Mouse (Mus musculus): ENCODE results near the gene Pcna. TPM values are rescaled to one million over a fixed set of nuclear protein-coding genes. Genes with fewer than 3 reads are reported as not detected.
"Not testable (repeated sequence)": the region's sequence is repeated elsewhere in the genome, so short reads cannot be mapped to it uniquely, and the experiment has no call there.

The Pcna gene
- polyA plus RNA-seq, 2 experiments, result 234 to 315 TPM

- no peaks in the 10 kb centered on the region for H3K9me3 ChIP-seq (ENCODE audit: control insufficient read depth, low read length)
- no peaks in the 10 kb centered on the region for H3K27me3 ChIP-seq (ENCODE audit: control insufficient read depth, insufficient read depth, low read length)
- H3K4me1 ChIP-seq (ENCODE audit: control insufficient read depth, insufficient read depth, low read length), result no peaks in the 10 kb centered on the region
- H3K9ac ChIP-seq (ENCODE audit: low read depth, low read length, severe bottlenecking), result no peak overlapping the region
- H3K4me3 ChIP-seq (replicated peaks; ENCODE audit: low read length), result no peak overlapping the region
- no peak for TF ChIP-seq POLR2A (IDR thresholded peaks at IDR 0.05; ENCODE audit: borderline replicate concordance, extremely low read depth, insufficient read depth, insufficient read length)
- no peak overlapping the region for H3K4me2 ChIP-seq (replicated peaks; ENCODE audit: low read depth, low read length, severe bottlenecking)
- DNase-seq (ENCODE audit: low spot score) (no peak), ATAC-seq (ENCODE audit: low FRiP score, low read depth) (no peak)
- peaks cover 20% of the 10 kb centered on the region for H3K36me3 ChIP-seq (ENCODE audit: control insufficient read depth, insufficient read depth, low read length)
- H3K27ac ChIP-seq (replicated peaks; ENCODE audit: low read depth, low read length), result no peak overlapping the region
- WGBS, result 53% methylated on average over 3 of the region's 3 CpGs
Observed at GRCm38 (mm10) chr2:132291265-132291664, 38.2 kb upstream of the Pcna start.

- ATAC-seq (ENCODE audit: low FRiP score, low read depth) (no peak), DNase-seq (ENCODE audit: low spot score) (no peak)
- no peak overlapping the region for H3K4me3 ChIP-seq (replicated peaks; ENCODE audit: low read length)
- WGBS, result 76% methylated on average over 6 of the region's 6 CpGs
- no peaks in the 10 kb centered on the region for H3K9me3 ChIP-seq (ENCODE audit: control insufficient read depth, low read length)
- no peaks in the 10 kb centered on the region for H3K27me3 ChIP-seq (ENCODE audit: control insufficient read depth, insufficient read depth, low read length)
- no peak overlapping the region for H3K4me2 ChIP-seq (replicated peaks; ENCODE audit: low read depth, low read length, severe bottlenecking)
- TF ChIP-seq POLR2A (IDR thresholded peaks at IDR 0.05; ENCODE audit: borderline replicate concordance, extremely low read depth, insufficient read depth, insufficient read length), result no peak
- H3K36me3 ChIP-seq (ENCODE audit: control insufficient read depth, insufficient read depth, low read length), result peaks cover 15% of the 10 kb centered on the region
- no peaks in the 10 kb centered on the region for H3K4me1 ChIP-seq (ENCODE audit: control insufficient read depth, insufficient read depth, low read length)
- no peak overlapping the region for H3K9ac ChIP-seq (ENCODE audit: low read depth, low read length, severe bottlenecking)
- no peak overlapping the region for H3K27ac ChIP-seq (replicated peaks; ENCODE audit: low read depth, low read length)
Observed at GRCm38 (mm10) chr2:132290808-132291207, 37.7 kb upstream of the Pcna start.

DNA sequence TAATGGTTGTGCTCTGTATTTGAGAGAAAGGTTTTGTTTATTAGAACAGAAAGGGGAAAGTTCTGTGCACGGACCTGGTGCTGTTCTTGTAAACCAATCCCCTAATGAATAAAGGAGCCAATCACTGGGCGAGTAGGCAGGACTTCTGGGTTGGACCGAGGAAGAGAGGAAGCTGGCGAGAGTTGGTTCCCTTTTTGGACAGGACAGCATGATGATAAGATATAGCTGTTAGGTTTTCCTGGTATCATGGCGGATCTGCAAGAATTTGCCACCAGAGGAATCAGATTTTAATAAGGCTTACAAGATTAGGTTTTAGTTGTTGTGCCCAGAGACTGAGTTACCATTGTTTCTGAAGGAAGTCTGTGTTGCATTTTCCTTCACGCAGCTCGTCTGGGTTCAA, 36.1 kb upstream of the Pcna start:
- not testable (repeated sequence) for H3K4me2 ChIP-seq (replicated peaks; ENCODE audit: low read depth, low read length, severe bottlenecking); H3K4me3 ChIP-seq (replicated peaks; ENCODE audit: low read length); ATAC-seq (ENCODE audit: low FRiP score, low read depth); H3K27me3 ChIP-seq (ENCODE audit: control insufficient read depth, insufficient read depth, low read length); H3K4me1 ChIP-seq (ENCODE audit: control insufficient read depth, insufficient read depth, low read length); H3K9ac ChIP-seq (ENCODE audit: low read depth, low read length, severe bottlenecking); H3K27ac ChIP-seq (replicated peaks; ENCODE audit: low read depth, low read length); H3K9me3 ChIP-seq (ENCODE audit: control insufficient read depth, low read length); DNase-seq (ENCODE audit: low spot score); H3K36me3 ChIP-seq (ENCODE audit: control insufficient read depth, insufficient read depth, low read length)
- 74% methylated on average over 5 of the region's 7 CpGs for WGBS

GRCm38 (mm10) chr2:132286376-132287076, 33.4 kb upstream of the Pcna start:
- peaks cover 11% of the 10 kb centered on the region for H3K4me1 ChIP-seq (ENCODE audit: control insufficient read depth, insufficient read depth, low read length)
- no peaks in the 10 kb centered on the region for H3K36me3 ChIP-seq (ENCODE audit: control insufficient read depth, insufficient read depth, low read length)
- H3K27ac ChIP-seq (replicated peaks; ENCODE audit: low read depth, low read length), result no peak overlapping the region
- no peak overlapping the region for H3K4me3 ChIP-seq (replicated peaks; ENCODE audit: low read length)
- H3K27me3 ChIP-seq (ENCODE audit: control insufficient read depth, insufficient read depth, low read length), result no peaks in the 10 kb centered on the region
- DNase-seq (ENCODE audit: low spot score), result peak; percentile 58
- H3K4me2 ChIP-seq (replicated peaks; ENCODE audit: low read depth, low read length, severe bottlenecking), result no peak overlapping the region
- WGBS, result 72% methylated on average over 9 of the region's 9 CpGs
- H3K9me3 ChIP-seq (ENCODE audit: control insufficient read depth, low read length), result no peaks in the 10 kb centered on the region
- ATAC-seq (ENCODE audit: low FRiP score, low read depth), result peak; percentile 64; the same call in 1 of the 2 replicates
- H3K9ac ChIP-seq (ENCODE audit: low read depth, low read length, severe bottlenecking), result no peak overlapping the region
- no peak for TF ChIP-seq POLR2A (IDR thresholded peaks at IDR 0.05; ENCODE audit: borderline replicate concordance, extremely low read depth, insufficient read depth, insufficient read length)

DNA sequence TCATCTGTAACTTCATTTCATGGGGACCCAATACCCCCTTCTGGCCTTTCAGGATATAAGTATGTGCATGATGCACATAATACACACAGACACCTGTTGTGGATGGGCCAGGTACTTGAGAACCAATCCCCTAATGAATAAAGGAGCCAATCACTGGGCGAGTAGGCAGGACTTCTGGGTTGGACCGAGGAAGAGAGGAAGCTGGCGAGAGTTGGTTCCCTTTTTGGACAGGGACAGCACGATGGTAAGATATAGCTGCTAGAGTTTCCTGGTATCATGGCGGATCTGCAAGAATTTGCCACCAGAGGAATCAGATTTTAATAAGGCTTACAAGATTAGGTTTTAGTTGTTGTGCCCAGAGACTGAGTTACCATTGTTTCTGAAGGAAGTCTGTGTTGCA, 32.6 kb upstream of the Pcna start:
- not testable (repeated sequence) for H3K27ac ChIP-seq (replicated peaks; ENCODE audit: low read depth, low read length); H3K4me3 ChIP-seq (replicated peaks; ENCODE audit: low read length); H3K9me3 ChIP-seq (ENCODE audit: control insufficient read depth, low read length); H3K4me2 ChIP-seq (replicated peaks; ENCODE audit: low read depth, low read length, severe bottlenecking); DNase-seq (ENCODE audit: low spot score); ATAC-seq (ENCODE audit: low FRiP score, low read depth); H3K36me3 ChIP-seq (ENCODE audit: control insufficient read depth, insufficient read depth, low read length); H3K9ac ChIP-seq (ENCODE audit: low read depth, low read length, severe bottlenecking); H3K27me3 ChIP-seq (ENCODE audit: control insufficient read depth, insufficient read depth, low read length)
- H3K4me1 ChIP-seq (ENCODE audit: control insufficient read depth, insufficient read depth, low read length), result peaks cover 11% of the 10 kb centered on the region
- WGBS, result 89% methylated on average over 5 of the region's 5 CpGs

Data from limb, embryonic 14.5 days (tissue).